Mouse (Mus musculus) layer of hippocampus, adult 11-12 months (tissue): ENCODE measurements around the gene AC170998.1.
"Not testable (repeated sequence)": the region's sequence is repeated elsewhere in the genome, so short reads cannot be mapped to it uniquely, and the experiment has no call there.

ENCODE experiments used
- DNase-seq: peaks from one replicate; pipeline ENCODE4 v3.0.0; 2022; ENCODE audit warnings: low spot score

AC170998.1 gene

DNA sequence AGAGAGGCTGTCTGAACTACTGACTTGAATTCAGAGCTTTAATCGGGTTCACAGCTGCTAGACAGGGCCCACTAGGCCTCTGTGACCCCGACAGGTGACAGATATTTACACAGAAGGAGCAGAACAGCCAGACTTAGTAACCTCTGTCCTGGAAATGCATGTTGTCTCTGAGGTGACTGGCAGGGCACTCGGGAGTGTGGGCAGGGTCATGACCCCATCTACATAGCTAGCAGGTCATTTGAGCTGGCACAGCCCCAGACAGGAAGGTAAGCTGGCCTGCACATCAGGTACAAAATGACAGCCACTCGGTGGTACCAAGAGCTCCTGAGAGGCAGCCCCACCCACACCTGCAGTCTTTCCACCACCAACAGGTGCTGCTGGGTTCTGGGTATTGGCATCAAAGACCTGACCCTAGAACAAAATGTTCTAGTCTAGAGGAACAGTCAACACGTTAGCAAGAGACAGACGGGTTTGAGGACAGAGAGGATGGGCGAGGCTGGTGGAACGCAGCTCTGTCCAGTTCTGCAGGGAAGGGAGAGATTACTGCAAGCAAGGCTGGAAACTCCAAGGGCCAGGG is 34.9 kb downstream of the AC170998.1 start:
- no peak for DNase-seq

DNA sequence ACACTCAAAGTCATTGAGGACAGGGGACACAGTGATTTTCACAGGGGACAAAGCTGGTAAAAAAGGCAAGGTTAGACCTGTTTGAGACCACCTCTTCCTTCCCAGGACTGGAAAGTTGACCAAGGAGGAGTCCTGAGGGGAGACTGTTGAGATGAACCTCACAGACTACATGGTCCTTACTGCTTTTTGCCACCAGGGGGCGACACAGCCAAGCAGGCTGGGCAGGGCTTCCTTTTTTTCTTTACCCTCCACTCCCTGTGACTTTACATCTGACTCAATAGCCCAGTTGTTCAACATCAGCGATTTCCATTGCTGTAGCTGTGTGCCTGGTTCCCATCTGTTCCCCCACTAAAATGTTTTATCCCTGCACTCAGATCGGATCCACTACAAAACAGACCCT is 36.0 kb downstream of the AC170998.1 start:
- peak; percentile 68 for DNase-seq

DNA sequence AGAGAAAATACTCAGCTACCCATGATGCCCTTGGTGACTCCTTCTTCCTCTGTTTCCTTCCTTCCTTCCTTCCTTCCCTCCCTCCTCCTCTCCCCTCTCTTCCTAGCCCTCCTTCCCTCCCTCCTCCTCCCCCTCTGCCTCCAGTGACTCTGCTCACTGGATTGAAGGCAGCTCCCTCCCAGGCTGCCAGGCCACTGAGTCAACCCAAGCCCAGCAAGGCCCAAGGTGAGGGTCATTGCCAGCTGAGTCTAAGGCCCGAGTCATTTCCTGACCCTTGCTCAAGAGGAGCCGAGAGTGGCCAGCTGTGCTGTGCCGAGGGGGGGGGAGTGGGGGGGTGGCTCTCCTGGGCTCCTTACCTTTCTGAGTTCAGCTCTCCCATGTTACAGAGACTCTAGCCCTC is 40.3 kb downstream of the AC170998.1 start:
- DNase-seq, result no peak

DNA sequence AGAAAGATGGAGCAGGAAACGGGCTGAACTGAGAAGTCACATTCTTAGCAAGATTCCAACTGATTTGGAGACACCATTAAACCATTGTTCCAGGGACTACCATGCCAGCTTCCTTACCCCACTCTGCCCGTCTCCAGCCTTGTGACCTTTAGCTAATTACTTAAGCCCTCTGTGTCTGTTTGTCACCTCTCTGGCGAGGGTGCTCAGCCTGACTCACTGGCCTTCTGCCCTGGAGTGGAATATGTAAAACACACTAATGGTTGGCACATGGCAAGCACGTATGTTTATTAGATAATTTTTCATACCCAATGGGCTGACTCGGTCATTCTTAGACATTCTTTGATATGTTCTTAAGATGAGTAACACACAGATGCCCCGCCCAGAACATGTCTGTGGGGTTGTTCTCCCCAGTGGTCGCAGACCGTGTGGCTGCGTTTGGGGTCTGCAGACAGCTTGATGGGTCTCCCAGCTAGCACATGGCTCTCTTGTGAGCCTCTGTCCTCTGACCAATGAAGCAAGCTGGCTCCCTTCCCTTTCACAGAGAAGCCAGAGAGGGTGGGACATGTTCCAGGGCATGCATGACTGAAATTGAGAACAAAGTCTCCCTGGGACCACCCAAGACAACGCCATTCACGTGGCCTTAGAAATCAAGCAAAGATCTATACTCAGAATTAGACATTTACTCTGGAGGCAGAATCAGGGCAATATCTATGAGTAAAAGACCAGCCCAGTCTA is 41.1 kb downstream of the AC170998.1 start:
- DNase-seq, result no peak

DNA sequence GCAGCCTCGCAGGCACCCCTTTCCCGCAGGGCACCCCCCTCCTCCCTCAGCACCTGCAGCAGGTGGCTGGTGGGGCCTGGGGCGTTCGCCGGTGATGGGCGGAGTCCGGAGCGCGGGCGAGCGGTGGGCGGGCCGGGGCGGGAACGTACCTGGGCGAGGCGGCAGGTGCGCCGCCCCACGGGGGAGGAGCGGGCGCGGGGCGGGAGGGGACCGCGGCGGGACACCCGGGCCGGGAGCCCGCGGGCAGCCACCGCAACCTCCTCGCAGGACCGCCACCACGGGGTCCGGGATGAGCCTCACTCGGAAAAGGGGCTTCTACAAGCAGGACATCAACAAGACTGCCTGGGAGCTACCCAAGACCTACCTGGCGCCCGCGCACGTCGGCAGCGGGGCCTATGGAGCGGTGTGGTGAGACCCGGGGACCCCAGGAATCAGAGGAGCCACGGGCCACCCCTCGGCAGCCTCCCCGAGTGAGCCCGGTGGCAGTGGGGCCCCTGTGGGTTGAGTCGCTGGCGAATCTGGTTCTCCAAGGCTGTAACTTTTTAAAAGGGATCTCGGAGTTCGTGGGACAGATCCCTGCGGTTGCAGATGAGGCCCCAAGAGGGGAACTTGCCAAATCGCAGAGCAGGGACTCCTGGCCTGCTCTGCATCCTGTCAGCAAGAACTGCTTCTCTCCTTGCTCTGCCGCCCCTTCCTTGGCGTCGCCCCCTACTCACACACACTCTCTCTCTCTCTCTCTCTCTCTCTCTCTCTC is 43.4 kb downstream of the AC170998.1 start, which contains the start of gene Mapk13:
Gene Mapk13, plus strand, starts transcription at position 177 of the 754 bp plus-strand sequence.
- DNase-seq, result no peak

DNA sequence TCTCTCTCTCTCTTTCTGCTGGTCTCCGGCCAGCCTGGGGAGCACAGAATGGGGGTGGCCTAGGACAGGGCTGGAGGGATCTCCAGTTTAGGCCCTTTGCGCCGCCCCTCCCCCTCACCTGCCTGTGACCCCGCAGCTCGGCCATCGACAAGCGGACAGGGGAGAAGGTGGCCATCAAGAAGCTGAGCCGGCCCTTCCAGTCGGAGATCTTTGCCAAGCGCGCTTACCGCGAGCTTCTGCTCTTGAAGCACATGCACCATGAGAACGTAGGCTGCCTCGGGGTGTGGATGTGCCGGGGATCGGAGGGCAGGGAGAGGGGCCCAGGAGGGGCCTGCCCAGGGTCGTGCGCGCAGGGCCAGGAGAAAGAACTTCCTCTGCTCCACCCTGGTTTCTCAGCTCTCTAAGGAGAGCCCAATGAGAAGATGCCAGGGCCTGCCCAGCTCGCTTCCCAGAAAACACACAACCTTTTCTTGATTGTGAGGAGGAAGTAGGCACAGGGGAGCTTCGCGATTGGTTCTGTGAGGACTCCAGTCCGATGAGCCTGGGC is 44.1 kb downstream of the AC170998.1 start:
- DNase-seq, result no peak

DNA sequence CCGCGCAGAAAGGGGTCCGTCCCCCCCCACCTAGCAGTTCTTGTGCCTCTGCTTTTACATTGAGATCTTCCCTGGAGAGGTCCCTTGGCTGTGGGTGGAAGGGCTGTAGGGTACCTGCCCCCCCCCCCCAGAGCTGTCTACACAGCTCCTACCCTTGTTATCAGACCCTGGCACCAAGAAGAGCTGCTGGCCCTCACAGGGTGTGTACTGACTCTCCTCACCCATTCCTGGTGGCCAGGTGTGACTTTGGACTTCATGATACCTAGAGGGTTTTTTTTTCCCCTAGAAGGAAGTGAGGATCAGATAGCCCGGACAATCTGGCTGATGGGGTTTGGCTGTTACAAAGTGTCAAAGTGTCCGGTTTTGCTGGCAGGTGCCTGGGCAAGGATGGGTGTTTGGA is 45.4 kb downstream of the AC170998.1 start:
- no peak for DNase-seq

DNA sequence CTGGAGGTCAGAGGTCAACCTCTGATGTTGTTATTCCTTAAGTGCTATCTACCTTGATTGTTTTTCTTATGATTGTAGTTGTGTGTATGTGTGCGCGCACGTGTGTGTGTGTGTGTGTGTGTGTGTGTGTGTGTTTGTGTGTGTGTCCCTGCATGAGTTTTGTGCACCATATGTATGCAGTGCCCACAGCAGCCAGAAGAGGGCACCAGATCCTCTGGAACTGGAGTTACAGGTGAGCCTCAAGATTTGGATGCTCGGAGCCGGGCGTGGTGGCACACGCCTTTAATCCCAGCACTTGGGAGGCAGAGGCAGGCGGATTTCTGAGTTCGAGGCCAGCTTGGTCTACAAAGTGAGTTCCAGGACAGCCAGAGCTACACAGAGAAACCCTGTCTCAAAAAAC is 48.4 kb downstream of the AC170998.1 start:
- not testable (repeated sequence) for DNase-seq

DNA sequence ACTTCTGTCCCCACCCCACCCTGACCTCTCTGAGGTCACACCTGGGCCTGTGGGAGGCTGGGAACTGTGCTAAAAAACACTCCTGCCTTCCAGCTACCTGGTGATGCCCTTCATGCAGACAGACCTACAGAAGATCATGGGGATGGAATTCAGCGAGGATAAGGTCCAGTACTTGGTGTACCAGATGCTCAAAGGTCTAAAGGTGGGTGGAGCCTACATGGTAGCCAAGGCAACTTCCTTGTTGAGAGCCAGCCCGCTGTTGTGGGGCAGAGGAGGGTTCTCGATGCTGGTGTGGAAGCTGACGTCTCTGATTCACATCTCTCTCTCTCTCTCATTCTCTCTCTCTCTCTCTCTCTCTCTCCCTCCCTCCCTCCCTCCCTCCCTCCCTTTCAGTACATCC is 49.3 kb downstream of the AC170998.1 start:
- no peak for DNase-seq
